ENCODE assay signal across 8 mouse cellular contexts in genomic region chr8:120504251-120505081, GRCm38 (mm10).
DNase-seq lines count a peak whose midpoint lies in the region; ATAC-seq and TF ChIP-seq lines count a peak whose summit lies in the region.

No protein-coding gene starts in this region.

- 0 out of 2 replicates have a peak, but pooled peaks have one; percentile 53 for TF ChIP-seq EP300 in heart, adult 2 months (IDR thresholded peaks at IDR 0.05; ENCODE audit: insufficient read depth, low read depth, low read length)

- intact Hi-C loops in heart, adult 2 months (cut with DNase I) = loop anchor here (2.0 to 5.0 kb wide), 2 partner anchors 14 to 97 kb away; no protein-coding TSS in a partner anchor

- peak overlapping the region; percentile 64 for H3K27ac ChIP-seq in heart, adult 2 months
- H3K27ac ChIP-seq in lung, embryonic 15.5 days = peak overlapping the region; percentile 71
- peak overlapping the region; percentile 63 for H3K27ac ChIP-seq in stomach, embryonic 16.5 days (ENCODE audit: low read length)

- H3K4me1 ChIP-seq in lung, adult 2 months (ENCODE audit: control insufficient read depth, insufficient read depth, low read length) = peaks cover 44% of the 10 kb centered on the region
- peaks cover 13% of the 10 kb centered on the region for H3K4me1 ChIP-seq in heart, adult 2 months (ENCODE audit: control insufficient read depth, insufficient read depth, low read length)
- H3K4me1 ChIP-seq in lung, embryonic 15.5 days = peaks cover 78% of the 10 kb centered on the region
- peaks cover 69% of the 10 kb centered on the region for H3K4me1 ChIP-seq in stomach, embryonic 16.5 days (ENCODE audit: control insufficient read depth, insufficient read depth, low read length)

- peak; percentile 80 to 84 for DNase-seq in lung, adult 18-20 months
- no peak for DNase-seq in lung, adult 2 months
- peak; percentile 63 for DNase-seq in embryo, embryonic 10 days (ENCODE audit: low spot score)
- peak; percentile 71 to 86 for DNase-seq in heart, adult 2 months
- DNase-seq in kidney, adult 11 months = peak; percentile 79
- DNase-seq in spleen, postnatal 4 days (ENCODE audit: low spot score in 2 of 2) = no peak

- ATAC-seq in lung, embryonic 15.5 days (ENCODE audit: borderline replicate concordance, extremely low read depth, low FRiP score, low TSS enrichment) = peak; percentile 27; the same call in 1 of the 2 replicates
- no peak for ATAC-seq in stomach, embryonic 16.5 days (ENCODE audit: insufficient read depth, low FRiP score)

- no peaks in the 10 kb centered on the region for H3K9me3 ChIP-seq in lung, embryonic 15.5 days
- H3K9me3 ChIP-seq in stomach, embryonic 16.5 days (replicated peaks; ENCODE audit: control insufficient read depth, low read length) = no peaks in the 10 kb centered on the region

- no peak overlapping the region for H3K9ac ChIP-seq in heart, adult 2 months (ENCODE audit: low read depth, low read length)
- no peak overlapping the region for H3K9ac ChIP-seq in lung, embryonic 15.5 days
- H3K9ac ChIP-seq in stomach, embryonic 16.5 days (ENCODE audit: low read length) = peak overlapping the region; percentile 37

- TF ChIP-seq CTCF in lung, adult 2 months (IDR thresholded peaks at IDR 0.05; ENCODE audit: insufficient read depth, low read length) = no peak
- TF ChIP-seq CTCF in heart, adult 2 months (IDR thresholded peaks at IDR 0.05) = no peak

- no peaks in the 10 kb centered on the region for H3K36me3 ChIP-seq in heart, adult 2 months (ENCODE audit: control insufficient read depth, insufficient read depth, low read length)
- H3K36me3 ChIP-seq in lung, embryonic 15.5 days = no peaks in the 10 kb centered on the region
- H3K36me3 ChIP-seq in stomach, embryonic 16.5 days (ENCODE audit: control insufficient read depth, insufficient read depth, low read length) = no peaks in the 10 kb centered on the region

- TF ChIP-seq POLR2A in lung, adult 2 months (IDR thresholded peaks at IDR 0.05; ENCODE audit: borderline replicate concordance, extremely low read depth, low read depth, low read length) = no peak
- no peak for TF ChIP-seq POLR2A in heart, adult 2 months (IDR thresholded peaks at IDR 0.05; ENCODE audit: insufficient read depth, low read depth, low read length)

- 19% methylated on average over 20 of the region's 20 CpGs for WGBS in lung, adult 2 months
- 12% methylated on average over 20 of the region's 20 CpGs for WGBS in heart, adult 2 months
- WGBS in lung, embryonic 15.5 days = 10% methylated on average over 19 of the region's 20 CpGs
- WGBS in stomach, embryonic 16.5 days = 22% methylated on average over 19 of the region's 20 CpGs

- H3K79me2 ChIP-seq in heart, adult 2 months (replicated peaks; ENCODE audit: control insufficient read depth, insufficient read depth, low read length) = peaks cover 3% of the 10 kb centered on the region

- no peak overlapping the region for H3K4me3 ChIP-seq in lung, adult 2 months (replicated peaks; ENCODE audit: extremely low read depth, low read depth, low read length)
- no peak overlapping the region; the same call in 1 of the 2 replicates for H3K4me3 ChIP-seq in heart, adult 2 months
- H3K4me3 ChIP-seq in lung, embryonic 15.5 days = peak overlapping the region; percentile 19
- H3K4me3 ChIP-seq in stomach, embryonic 16.5 days (replicated peaks; ENCODE audit: low read length) = no peak overlapping the region

- H3K27me3 ChIP-seq in heart, adult 2 months (ENCODE audit: control insufficient read depth, insufficient read depth, low read length) = no peaks in the 10 kb centered on the region
- H3K27me3 ChIP-seq in lung, embryonic 15.5 days = no peaks in the 10 kb centered on the region
- no peaks in the 10 kb centered on the region for H3K27me3 ChIP-seq in stomach, embryonic 16.5 days (ENCODE audit: control insufficient read depth, insufficient read depth, low read length)

- H3K4me2 ChIP-seq in lung, embryonic 15.5 days = peak overlapping the region; percentile 54
- peak overlapping the region; percentile 40 for H3K4me2 ChIP-seq in stomach, embryonic 16.5 days (ENCODE audit: low read depth, low read length)

Comparison
In these comparisons a context has a peak if more than half of its experiments do, and no peak if none do; other contexts are left out.
1. DNase-seq: peak in lung, adult 18-20 months (2 of 2), embryo, embryonic 10 days (single experiment), heart, adult 2 months (2 of 2) and kidney, adult 11 months (single experiment); none in lung, adult 2 months (single experiment) and spleen, postnatal 4 days (0 of 2).
2. Peak in every context shown above with its lines, with median percentiles within 50 percentile points of each other: H3K27ac ChIP-seq.